Mouse (Mus musculus) heart, adult 11 months (tissue): ENCODE measurements around the gene Gba.
"Not testable (repeated sequence)": the region's sequence is repeated elsewhere in the genome, so short reads cannot be mapped to it uniquely, and the experiment has no call there.

Source experiments
- DNase-seq: peaks from one replicate; pipeline ENCODE4 v3.0.0; 2022

Gene Gba

DNA sequence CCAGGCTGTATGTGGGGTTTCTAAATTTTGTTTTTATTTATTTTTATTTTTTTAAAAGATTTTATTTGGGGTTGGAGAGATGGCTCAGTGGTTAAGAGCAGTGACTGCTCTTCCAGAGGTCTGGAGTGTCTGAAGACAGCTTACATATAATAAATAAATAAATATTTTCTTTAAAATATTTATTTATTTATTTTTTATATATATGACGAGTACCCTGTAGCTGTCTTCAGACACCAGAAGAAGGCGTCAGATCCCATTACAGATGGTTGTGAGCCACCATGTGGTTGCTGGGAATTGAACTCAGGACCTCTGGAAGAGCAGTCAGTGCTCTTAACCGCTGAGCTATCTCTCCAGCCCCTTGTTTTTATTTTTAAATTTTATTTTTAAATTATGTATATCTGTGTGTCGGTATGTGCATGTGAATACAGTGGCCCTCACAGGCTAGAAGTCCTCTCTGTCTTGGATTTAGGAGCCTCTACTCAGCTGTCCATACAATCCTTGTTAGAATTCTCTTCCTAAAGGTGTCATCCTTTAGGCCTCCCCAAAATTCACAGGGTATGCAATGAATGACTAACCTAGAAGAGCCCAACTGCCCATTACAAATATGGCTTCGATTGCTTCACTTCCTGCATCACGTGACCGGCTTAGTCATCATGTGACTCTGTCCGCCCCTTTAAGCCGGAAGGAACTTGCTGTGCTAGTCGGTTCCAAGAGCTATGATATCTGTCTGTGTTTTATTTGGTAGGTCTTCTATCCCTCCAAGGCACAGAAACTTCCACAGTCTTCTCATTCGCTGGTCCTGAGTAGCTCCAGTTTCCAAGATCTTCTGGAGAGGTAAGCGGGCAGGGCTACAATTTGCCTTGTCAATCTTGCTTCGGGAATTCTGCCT, at the start of gene Gba:
TSS of gene Gba (plus strand) at position 676 of the 889 bp plus-strand sequence.
- DNase-seq = peak; percentile 97

DNA sequence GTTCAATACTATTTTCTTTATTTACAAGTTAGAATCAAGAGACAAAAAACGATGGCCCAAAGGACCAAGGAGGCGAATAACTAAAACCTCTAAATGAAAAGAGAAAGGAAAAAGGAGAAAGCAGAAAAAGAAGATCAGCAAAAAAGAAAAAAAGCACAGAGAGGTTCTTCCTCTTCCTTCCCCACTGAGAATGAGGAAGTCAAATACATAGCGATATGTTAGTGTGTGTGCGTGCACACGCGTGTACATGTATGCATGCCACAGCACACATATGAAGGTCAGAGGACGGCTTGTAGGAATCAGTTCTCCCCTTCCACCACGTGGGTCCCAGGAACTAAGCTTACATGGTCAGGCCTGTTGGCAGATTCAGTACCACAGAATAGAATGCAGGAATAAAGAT, 45.8 kb upstream of the Gba start:
- DNase-seq = no peak

DNA sequence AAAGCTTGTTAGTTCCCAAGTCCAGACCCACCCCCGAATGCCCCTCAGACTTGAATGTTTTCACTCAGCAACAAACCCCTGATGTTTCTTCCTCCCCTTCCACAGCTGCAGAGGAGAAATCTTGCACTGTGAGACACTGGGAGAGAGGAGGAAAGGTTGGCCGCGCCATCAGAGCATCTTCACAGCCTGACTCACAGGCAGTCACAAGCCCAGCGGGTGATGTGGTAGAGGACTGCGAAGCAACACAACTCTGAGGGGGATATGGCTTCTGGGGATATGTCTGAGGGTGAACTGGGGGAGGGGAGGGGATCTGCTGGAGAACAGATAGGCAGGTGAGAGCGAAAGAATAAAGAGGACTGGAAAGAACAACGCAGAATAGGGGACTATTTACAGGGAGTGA, 44.1 kb upstream of the Gba start:
- DNase-seq = no peak

DNA sequence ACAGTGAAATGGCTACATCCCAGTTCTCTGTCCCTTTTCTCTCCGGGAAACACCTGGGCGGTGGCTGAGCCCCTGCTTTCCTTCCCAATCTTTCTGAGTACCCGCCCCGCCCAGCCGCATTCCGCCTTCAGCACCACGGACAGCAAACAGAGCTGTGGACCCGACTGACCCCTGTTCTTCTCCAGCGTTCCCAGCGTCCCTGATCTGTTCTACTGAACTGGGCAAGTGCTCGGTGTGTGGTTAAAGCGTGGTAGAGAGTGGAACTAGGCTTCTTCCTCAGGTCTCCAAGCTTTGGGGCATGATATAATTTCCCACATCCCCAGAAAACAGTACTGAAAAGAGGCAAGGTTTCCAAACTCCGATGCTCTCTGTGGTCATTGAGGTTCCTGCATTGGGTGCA, 43.5 kb upstream of the Gba start:
- DNase-seq = peak; percentile 90

DNA sequence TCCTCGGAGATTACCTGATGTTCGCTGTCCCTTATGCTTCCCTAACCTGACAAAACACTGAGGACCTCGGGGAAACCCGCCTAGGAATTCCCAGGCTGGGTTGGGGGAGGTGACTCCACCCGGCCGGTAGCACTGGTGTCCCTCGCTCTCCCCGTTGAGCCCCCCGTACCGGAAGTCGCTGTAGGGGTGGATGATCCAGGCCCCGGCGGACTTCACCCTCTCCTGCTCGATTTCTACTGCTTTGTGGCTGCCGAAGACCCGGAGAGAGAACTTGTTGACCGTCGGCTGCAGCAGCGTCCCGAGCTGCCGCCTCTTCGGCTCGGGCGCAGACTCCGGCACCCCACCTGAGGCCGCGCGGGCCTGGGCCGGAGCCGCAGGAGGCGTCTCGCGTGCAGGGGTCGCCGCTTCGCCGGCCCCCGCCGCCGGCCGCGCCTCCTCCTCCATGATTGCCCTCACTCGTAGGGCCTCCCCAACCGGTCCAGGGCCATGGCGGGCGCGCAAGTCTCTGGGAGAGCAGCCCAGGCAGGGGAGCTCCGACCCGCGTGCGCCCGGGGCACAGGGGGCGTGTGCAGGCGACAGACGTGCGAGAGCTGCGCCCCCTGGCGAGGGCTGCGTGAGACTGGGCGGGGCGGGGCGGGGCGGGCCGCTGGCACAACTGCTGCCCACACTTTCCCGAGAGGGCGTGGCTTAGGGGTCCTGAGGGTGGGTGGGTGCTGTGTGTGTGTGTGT, 42.9 kb upstream of the Gba start, which contains the start of gene Hcn3:
TSS of gene Hcn3 (minus strand) at position 581 of the 729 bp plus-strand sequence.
- DNase-seq = peak; percentile 92

DNA sequence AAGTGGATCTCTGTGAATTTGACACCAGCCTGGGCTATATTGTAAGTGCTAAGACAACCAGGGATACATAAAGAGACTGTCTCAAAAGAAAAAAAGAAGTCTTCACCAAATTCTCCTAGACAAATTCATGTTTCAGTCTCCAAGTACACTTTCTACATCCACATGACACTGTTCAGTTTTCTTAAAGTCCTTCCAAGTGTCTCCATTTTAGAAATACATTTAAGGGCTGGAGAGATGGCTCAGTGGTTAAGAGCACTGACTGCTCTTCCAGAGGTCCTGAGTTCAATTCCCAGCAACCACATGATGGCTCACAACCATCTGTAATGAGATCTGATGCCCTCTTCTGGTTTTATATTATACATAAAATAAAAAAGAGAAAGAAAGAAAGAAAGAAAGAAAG, 41.5 kb upstream of the Gba start:
- not testable (repeated sequence) for DNase-seq

DNA sequence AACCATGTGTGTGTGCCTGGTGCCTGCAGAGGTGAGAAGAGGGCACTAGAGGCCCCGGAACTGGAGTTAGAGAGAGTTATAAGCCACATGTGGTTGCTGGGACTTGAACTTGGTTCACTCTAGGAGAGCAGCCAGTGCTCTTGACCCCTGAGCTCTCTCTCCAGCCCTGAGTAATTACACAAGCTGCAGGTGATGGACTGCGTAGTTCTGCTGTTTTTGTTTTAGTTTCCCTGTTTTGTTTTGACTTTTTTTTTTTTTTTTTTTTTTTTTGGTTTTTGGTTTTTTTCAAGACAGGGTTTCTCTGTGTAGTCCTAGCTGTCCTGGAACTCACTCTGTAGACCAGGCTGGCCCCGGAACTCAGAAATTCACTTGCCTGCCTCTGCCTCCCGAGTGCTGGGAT, 40.9 kb upstream of the Gba start:
- DNase-seq = no peak

DNA sequence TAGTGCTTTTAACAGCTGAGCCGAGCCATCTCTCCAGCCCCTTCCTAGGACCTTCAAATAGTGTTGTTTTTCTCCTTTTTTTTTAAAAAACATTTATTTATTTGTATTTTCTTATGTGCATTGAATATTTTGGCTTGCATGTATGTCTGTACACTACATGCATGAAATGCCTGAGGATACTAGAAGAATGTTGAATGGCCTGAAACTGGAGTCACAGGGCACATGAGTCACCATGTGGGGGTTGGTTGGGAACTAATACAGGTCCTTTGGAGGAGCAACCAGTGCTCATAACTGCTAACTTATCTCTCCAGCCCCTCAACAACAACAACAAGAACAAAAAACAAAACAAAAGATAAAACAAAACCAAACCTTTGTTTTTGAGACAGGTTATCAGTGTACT, 39.6 kb upstream of the Gba start:
- no peak for DNase-seq

DNA sequence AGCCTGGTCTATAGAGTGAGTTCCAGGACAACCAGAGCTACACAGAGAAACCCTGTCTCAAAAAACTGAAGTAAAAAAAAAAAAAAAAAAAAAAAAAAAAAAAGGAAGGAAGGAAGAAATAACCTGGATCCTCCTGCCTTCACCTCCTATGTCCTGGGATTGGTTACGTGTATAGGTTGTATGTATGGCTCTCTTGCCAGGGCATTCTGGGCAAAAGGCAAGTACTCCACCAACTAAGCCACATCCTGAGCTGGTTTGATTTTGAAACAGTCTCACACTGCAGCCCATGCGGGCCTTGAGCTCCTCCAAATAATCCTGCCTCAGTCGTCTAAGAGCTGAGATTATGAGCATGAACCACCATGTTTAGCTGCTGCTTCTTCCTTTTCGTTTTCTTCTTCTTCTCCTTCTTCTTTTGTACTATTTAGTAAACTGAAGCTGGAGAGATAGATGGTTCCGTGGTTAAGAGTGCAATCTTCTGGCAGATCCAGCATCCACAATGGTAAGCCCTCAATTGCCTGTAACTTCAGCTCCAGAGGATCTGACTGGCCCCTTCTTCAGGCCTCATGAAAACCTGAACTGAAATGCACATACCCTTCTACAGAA, 39.0 kb upstream of the Gba start:
- no peak for DNase-seq

DNA sequence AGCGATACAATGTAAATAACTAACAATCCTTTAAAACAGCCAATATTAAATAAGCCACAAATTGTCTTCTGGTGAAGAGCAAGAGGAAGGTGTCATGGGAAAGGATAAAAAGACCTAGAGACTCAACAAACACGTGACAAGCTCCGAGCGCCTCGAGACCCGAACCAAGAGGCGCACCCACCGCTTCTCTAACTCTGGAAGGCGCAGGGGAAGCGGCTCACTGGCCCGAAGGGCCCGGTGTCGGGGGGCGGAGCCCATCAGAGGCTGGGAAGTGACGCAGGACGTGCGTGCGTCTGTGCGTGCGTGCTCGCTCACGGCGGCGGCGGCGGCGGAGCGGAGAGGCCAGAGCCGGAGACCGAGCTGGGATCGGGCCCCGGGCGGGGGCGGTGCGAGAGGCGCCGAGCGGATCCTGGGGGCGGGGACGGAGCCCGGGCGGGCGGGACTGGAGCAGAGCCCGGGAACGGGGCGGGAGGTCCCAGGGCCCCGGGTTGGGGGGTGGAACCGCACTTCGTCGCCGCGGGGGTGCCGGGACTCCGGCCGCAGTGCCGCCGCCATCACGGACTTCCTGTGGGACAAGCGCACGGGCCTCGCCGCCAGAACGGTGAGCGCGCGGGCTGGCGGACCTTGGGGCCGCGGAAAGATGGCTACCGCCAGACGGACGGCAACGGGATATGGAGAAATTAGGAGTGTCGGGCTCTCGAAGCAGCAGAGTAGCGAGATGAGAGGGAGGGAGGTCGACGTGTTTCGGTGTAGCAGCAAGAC, 38.0 kb upstream of the Gba start, which contains the start of gene Clk2:
TSS of gene Clk2 (plus strand) at position 290 of the 762 bp plus-strand sequence.
- peak; percentile 100 for DNase-seq

DNA sequence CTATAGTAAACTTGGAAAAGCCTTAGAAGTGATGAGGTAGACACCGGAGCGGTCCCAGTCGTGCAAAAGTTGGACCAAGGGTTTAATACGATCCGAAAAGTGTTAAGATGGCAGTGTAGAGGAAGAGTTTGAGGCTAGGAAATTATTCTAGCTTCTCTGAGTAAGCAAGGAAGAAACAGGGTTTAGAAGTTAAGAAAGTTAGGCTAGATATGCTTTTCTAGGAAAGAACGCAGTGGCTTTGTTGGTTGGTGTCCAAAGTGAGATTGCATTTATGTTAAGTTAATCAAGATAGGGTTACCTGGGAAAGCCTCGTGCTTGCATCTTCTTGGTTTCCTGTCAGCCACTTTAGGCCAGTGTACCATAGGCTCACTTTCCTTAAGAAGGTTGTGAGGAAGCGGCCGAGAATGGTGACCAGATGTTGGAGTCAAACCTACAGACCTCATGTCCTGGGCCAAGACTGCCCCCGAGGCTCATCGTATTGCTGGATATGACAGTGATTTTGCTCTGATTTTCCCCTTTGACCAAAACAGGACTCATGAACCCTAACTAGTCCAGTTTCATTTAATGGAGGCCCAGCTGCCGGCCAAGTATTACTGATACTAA, 37.4 kb upstream of the Gba start:
- DNase-seq = peak; percentile 92

DNA sequence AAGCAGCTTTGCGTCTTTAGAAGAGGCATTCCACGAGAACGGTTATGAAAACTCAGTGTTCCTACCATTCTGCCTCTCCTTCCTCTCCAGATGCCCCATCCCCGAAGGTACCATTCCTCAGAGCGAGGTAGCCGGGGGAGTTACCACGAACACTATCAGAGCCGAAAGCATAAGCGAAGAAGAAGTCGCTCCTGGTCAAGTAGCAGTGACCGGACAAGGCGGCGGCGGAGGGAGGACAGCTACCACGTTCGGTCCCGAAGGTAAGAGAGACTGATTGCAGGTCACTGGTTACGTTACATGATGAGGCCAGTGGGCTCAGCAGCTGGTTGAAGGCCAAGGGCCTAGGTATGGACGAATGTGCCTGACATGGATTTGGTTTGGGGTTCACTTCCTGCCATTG, 35.8 kb upstream of the Gba start:
- DNase-seq = peak; percentile 91

DNA sequence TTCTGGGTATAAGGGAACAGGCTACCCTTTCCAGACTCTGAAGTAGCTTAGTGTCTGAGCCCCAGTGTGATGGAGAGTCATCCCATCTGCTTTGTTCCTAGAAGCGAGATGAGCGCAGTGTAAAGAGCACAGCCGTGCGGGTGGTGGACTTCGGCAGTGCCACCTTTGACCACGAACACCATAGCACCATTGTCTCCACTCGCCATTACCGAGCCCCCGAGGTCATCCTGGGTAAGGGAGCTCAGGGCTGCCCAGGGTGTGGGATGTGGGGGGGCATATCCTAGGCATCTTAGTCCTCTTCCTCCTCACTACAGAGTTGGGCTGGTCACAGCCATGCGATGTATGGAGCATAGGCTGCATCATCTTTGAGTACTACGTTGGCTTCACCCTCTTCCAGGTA, 27.9 kb upstream of the Gba start:
- peak; percentile 85 for DNase-seq

DNA sequence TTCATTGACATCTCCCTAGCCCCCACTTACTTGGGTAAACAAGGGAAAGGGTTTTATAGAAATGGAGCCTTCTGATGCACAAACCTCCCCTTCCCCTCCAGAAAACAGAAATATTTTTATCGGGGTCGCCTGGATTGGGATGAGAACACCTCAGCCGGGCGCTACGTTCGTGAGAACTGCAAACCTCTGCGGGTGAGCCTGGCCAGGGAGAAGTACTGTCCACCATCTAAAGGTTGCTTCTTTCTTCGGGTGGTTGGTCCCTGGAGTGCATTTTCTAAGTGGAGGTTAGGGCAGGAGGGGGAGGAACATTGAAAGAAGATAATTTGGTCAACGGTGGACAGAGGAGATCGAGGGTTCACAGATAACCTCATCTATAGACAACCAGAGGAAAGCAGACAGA, 27.2 kb upstream of the Gba start:
- DNase-seq = peak; percentile 87

DNA sequence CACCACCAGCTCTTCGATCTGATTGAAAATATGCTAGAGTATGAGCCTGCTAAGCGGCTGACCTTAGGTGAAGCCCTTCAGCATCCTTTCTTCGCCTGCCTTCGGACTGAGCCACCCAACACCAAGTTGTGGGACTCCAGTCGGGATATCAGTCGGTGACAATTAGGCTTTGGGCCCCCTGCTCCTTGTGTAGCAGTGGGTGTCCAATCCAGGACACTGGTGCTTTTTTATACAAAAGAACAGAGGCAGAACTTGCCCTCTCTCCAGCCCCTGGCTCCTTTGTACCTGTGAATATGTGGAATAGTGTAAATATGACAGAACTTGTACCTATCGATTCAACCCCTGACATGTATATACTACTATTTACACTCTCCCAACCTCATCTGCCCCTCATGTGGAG, 26.3 kb upstream of the Gba start:
- peak; percentile 91 for DNase-seq

DNA sequence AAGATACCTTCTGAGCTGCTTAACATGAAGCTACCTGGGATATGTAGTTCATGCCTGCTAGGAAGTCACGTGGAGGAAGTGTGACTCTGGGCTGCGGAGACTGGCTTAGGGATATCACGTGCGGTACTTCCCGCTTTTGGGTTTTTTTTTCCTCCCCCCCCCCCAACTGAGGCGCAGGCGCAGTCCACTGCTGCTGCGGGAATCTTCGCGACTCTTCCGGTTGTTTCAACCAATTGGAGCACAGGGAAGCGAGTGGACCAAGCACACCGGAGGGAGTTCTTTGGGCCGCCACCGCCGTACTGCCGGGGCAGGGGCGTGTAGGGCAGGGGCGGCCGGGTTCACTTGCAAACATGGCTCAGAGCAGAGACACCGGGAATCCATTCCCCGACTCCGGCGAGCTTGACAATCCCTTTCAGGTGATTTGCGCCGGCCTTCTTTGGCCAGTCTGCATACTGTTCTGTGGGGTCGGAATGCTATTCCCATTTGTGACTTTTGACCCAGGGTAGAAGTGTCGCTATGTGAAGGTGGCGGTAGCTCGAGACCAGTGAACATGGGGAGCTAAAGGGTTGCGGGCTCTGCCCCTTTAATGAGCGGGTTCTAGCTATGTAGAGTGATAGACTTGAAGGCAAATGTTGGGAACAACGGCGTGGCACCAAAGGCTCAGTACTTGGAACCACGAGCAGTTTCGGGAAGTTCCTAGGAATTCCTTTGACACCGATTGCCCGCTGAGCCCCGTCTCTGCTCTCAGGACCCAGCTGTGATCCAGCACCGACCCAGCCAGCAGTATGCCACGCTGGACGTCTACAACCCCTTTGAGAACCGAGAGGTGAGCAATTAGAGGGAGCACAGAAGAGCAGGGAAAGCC, 25.3 kb upstream of the Gba start, which contains the start of gene Scamp3:
TSS of gene Scamp3 (plus strand) at position 232 of the 865 bp plus-strand sequence.
- peak; percentile 99 for DNase-seq

DNA sequence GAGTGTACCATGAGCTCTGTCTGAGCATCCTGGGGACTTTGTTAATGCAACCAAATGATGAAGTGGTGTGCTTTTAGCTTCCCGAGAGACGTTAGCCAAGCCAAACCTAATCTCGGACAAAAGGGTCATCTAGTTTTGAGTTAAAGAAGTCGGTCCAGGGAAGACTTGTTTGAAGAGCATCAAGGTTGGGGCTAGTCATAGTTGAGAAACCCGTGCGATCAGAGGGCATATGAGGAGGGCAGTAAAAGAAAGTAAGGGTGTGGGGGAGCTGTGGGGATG, 24.7 kb upstream of the Gba start:
- peak; percentile 85 for DNase-seq

DNA sequence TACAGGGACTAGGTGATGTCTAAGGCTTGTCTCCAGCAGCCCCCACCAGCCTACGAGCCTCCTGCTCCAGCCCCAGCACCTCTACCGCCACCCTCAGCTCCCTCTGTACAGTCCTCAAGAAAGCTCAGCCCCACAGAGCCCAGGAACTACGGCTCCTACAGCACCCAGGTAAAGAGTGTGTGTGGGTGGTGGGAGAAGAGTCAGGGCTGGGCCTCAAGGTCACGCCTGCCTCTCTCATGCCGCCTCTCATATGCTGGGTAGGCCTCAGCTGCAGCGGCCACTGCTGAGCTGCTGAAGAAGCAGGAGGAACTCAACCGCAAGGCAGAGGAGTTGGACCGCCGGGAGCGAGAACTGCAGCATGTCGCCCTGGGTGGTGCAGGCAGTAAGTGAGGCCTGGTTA, 23.7 kb upstream of the Gba start:
- peak; percentile 90 for DNase-seq

DNA sequence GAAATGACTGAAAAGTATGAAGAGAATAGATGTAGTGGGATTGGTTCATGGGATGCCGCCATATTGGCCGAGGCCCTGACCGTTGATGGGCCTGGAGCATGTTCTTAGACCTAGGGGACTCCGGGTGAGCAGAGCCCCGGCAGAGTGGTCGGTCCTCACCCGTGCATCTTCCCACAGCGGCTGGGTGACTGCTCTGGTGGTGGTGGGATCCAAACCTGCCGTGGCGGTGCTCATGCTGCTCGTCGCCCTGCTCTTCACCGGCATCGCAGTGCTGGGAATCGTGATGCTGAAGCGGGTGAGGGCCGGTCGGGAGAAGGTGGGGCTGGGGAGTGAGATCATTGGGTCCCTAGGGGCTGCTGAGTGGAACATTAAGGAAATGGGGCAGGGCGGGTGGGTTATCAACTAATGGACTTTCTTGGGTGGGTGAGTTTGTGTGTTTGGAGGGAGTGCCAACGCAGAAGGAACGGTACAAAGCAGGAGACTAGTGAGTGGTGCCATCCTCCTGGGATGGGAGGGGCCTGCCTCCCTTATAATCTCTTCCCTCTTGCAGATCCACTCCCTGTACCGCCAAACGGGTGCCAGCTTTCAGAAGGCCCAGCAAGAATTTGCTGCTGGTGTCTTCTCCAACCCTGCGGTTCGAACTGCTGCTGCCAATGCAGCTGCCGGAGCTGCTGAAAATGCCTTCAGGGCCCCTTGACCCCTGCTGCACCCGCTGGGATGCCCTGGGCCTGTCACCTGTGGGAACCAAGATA, 20.8 kb upstream of the Gba start:
- peak; percentile 93 for DNase-seq

DNA sequence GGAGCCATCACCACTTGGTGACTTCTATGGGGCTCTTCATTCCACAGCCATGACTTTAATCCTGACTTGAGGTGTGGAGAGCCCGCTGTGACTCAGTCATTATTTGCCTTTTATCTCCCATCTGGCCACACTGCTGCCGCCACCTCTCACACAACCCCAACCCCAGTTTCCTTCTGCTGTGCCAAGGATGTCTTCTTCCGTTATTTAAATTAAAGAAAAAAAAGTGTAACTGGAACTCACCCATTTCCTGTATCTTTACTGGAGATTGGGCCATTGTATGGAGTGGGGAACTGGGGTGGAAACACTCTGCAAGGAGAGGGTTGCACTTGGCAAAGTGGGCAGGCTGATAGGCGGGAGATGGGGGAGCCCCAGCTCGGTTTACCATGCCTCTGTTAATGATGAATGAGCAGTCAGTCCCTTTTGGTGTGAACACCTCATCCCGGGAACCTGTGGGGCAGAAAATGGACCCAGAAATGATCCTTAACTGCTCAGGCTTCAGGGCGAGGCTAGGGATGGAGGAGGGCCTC, 20.1 kb upstream of the Gba start:
- DNase-seq = no peak
